Mouse (Mus musculus) hindbrain, embryonic 11.5 days (tissue): Measurements from ENCODE around the gene Tab2. TPM values are rescaled to one million over a fixed set of nuclear protein-coding genes. Genes with fewer than 3 reads are reported as not detected.

Experiments
- ATAC-seq: fragments of 200-750 bp; cut with Nextera tagmentation; 2 replicates; pipeline ENCODE4 v1.8.0; 2017; ENCODE audit warnings: mild to moderate bottlenecking, moderate TSS enrichment, moderate library complexity; ENCODE audit not compliant: low FRiP score
- DNase-seq: peaks from one replicate; pipeline ENCODE4 v3.0.0-alpha.2; 2015; ENCODE audit warnings: low spot score
- H3K27ac ChIP-seq: fragments of 300-500 bp; sonication (generic); 2 replicates; pipeline ENCODE4 v1.5.1; 2014; ENCODE audit warnings: mild to moderate bottlenecking, low read depth, low read length
- H3K27me3 ChIP-seq: fragments of 300-500 bp; sonication (generic); 2 replicates; pipeline ENCODE4 v1.6.1; 2014; ENCODE audit warnings: mild to moderate bottlenecking, low read length, moderate library complexity, mixed read lengths; ENCODE audit not compliant: control insufficient read depth, insufficient read depth
- H3K36me3 ChIP-seq: fragments of 300-500 bp; sonication (generic); 2 replicates; pipeline ENCODE4 v1.6.1; 2014; ENCODE audit warnings: mild to moderate bottlenecking, low read length, moderate library complexity, mixed read lengths; ENCODE audit not compliant: control insufficient read depth, insufficient read depth
- H3K4me1 ChIP-seq: fragments of 300-500 bp; sonication (generic); replicated peaks from 2 replicates; pipeline ENCODE4 v1.6.1; 2014; ENCODE audit warnings: low read length, mixed read lengths; ENCODE audit not compliant: control insufficient read depth, insufficient read depth
- H3K4me2 ChIP-seq: fragments of 300-500 bp; sonication (generic); replicated peaks from 2 replicates; pipeline ENCODE4 v1.6.1; 2014; ENCODE audit warnings: mild to moderate bottlenecking, low read depth, low read length
- H3K4me3 ChIP-seq: fragments of 300-500 bp; sonication (generic); 2 replicates; pipeline ENCODE4 v1.5.1; 2014; ENCODE audit warnings: low read depth, low read length
- H3K9ac ChIP-seq: fragments of 300-500 bp; sonication (generic); 2 replicates; pipeline ENCODE4 v1.6.1; 2014; ENCODE audit warnings: low read depth, low read length
- H3K9me3 ChIP-seq: fragments of 300-500 bp; sonication (generic); 2 replicates; pipeline ENCODE4 v1.6.1; 2016; ENCODE audit warnings: low read length; ENCODE audit not compliant: control insufficient read depth
- WGBS: fragments of 180-500 bp; shearing (Covaris S2); extraction: QIAGEN DNeasy Blood & Tissue Kit; methylation state at CpG from one replicate; pipeline ENCODE4 v1.1.7; 2014; 5-methylcytosine and 5-hydroxymethylcytosine counted together
- polyA plus RNA-seq: library from polyadenylated mRNA; unstranded; fragments of >200 nt; fragmentation: Nextera tagmentation; extraction: Ambion mirVana; gene quantifications from 2 replicates; pipeline ENCODE4 v1.2.1, GENCODE M21; 2014

The Tab2 gene
- polyA plus RNA-seq, 1 experiment from 2014 or later: 29.6 TPM

GRCm38 (mm10) chr10:7955634-7956121, 352 bp downstream of the Tab2 start:
- H3K9me3 ChIP-seq: no peaks in the 10 kb centered on the region
- DNase-seq (peak; percentile 74), ATAC-seq (peak; percentile 75)
- H3K27me3 ChIP-seq: no peaks in the 10 kb centered on the region
- H3K36me3 ChIP-seq: no peaks in the 10 kb centered on the region
- H3K27ac ChIP-seq: peak overlapping the region; percentile 99
- WGBS: no CpG with 5 or more reads among the region's 76 CpGs
- peak overlapping the region; percentile 99 for H3K4me3 ChIP-seq
- H3K9ac ChIP-seq: peak overlapping the region; percentile 98
- no peaks in the 10 kb centered on the region for H3K4me1 ChIP-seq
- peak overlapping the region; percentile 76 for H3K4me2 ChIP-seq

DNA sequence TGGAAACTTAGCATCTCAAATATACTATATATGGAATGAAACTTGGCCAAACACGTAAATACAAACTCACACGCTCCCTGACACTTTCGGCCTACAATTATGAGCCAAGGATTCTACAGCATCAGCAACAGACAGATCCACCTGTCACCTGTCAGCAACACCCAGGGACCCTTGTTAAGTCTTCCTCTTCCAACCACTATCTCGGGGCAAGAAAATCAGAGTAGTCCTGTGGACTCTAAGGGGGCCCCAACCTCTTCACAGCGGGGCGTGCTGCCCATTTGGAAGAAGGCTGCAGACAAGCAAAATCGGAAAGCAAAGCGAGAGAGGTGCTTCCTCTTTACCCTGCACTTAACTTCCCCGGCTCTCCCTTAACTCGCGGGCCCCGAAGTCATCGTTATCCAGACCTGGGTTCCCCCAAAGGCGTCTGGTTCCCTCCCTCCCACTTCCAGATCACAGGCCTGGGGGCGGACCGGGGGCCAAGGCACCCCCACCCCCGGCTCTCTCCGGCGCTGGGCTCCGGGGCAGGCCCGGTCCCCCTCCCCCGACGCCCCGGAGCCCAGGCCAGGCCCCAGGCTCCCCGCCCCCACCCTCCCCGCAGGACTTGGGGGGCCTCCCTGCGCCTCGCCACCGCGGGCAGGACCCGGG, 919 bp downstream of the Tab2 start:
- Histone ChIP-seq H3K27me3 (no peaks in the 10 kb centered on the region), H3K4me3 (peak overlapping the region; percentile 99), H3K36me3 (no peaks in the 10 kb centered on the region), H3K4me2 (peak overlapping the region; percentile 76), H3K27ac (peak overlapping the region; percentile 99), H3K4me1 (no peaks in the 10 kb centered on the region), H3K9ac (peak overlapping the region; percentile 98), H3K9me3 (no peaks in the 10 kb centered on the region)
- DNase-seq (peak; percentile 56), ATAC-seq (no peak)
- WGBS: 1% methylated on average over 20 of the region's 31 CpGs

- peak; percentile 41 for DNase-seq
- Histone ChIP-seq H3K27ac (no peak overlapping the region), H3K4me1 (no peaks in the 10 kb centered on the region), H3K36me3 (no peaks in the 10 kb centered on the region), H3K4me2 (peak overlapping the region; percentile 76), H3K4me3 (peak overlapping the region; percentile 99), H3K9ac (peak overlapping the region; percentile 98), H3K9me3 (no peaks in the 10 kb centered on the region), H3K27me3 (no peaks in the 10 kb centered on the region)
- no peak for ATAC-seq
- 3% methylated on average over 5 of the region's 5 CpGs for WGBS
These were observed 1.4 kb downstream of the Tab2 start for GRCm38 (mm10) chr10:7954627-7954988.

GRCm38 (mm10) chr10:7943006-7943405, 13.0 kb downstream of the Tab2 start:
- H3K27ac ChIP-seq: no peak overlapping the region
- H3K9me3 ChIP-seq: no peaks in the 10 kb centered on the region
- no peak overlapping the region for H3K4me3 ChIP-seq
- no peak for DNase-seq
- no peak for ATAC-seq
- 51% methylated on average over 3 of the region's 3 CpGs for WGBS
- H3K9ac ChIP-seq: no peak overlapping the region
- H3K36me3 ChIP-seq: no peaks in the 10 kb centered on the region
- H3K27me3 ChIP-seq: no peaks in the 10 kb centered on the region
- H3K4me1 ChIP-seq: no peaks in the 10 kb centered on the region
- H3K4me2 ChIP-seq: no peak overlapping the region

DNA sequence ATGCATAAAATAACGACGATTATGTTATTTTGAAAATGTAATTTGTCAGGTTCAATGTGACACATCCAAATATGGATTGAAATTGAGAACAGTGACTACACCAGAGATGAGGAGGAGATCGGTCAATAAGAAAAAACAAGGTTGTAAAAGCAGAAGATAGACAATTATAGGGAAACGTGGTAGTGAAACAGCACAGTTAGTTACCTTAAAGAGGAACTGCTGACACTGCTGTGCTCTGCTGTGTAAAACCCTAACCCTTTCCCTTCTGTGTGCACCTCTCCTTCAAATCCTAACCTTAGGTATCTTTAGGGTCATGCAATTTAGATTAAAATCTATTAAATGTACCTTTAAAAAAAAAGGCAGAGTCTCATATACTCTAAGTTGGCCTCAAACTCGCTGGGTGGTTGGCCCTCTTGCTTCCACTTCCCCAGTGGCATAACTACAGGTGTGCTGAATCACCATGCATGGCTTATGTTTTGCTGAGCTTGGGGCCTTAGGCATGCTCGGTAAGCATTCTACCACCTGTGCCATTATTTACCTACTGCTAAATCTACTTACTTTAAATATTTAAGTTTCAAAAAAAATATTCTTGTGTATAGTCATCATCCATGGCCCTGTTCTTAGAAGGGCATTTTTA, 19.4 kb downstream of the Tab2 start:
- WGBS: 92% methylated on average over 6 of the region's 6 CpGs
- H3K4me3 ChIP-seq: no peak overlapping the region
- ATAC-seq (no peak), DNase-seq (no peak)
- no peaks in the 10 kb centered on the region for H3K27me3 ChIP-seq
- H3K36me3 ChIP-seq: no peaks in the 10 kb centered on the region
- no peaks in the 10 kb centered on the region for H3K4me1 ChIP-seq
- no peaks in the 10 kb centered on the region for H3K9me3 ChIP-seq
- H3K9ac ChIP-seq: no peak overlapping the region
- no peak overlapping the region for H3K4me2 ChIP-seq
- H3K27ac ChIP-seq: no peak overlapping the region

- 90% methylated on average over 2 of the region's 2 CpGs for WGBS
These were observed 23.1 kb downstream of the Tab2 start for GRCm38 (mm10) chr10:7932958-7933357.

DNA sequence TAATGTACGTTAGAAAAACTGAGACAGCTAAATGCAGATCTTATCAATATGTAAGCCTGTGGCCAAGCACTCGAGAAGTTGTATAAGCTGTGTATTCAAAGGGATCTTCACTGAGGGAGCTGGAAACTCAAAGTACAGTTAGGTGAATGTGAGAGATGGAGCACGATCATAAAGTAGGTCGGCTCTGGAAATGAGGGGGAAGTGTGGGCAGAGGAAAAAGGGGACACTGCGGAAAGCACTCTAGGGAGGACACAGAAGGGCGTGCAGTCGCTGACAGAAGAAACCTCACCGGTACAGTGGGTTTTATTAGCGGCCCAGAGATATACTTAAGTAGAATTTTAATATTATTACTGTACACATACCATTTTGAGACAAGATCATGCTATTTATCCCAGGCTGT, 27.0 kb downstream of the Tab2 start:
- H3K9me3 ChIP-seq: no peaks in the 10 kb centered on the region
- no peak overlapping the region for H3K4me2 ChIP-seq
- H3K4me3 ChIP-seq: no peak overlapping the region
- no peak for ATAC-seq
- no peaks in the 10 kb centered on the region for H3K27me3 ChIP-seq
- no peak overlapping the region for H3K27ac ChIP-seq
- H3K36me3 ChIP-seq: no peaks in the 10 kb centered on the region
- H3K9ac ChIP-seq: no peak overlapping the region
- 90% methylated on average over 9 of the region's 9 CpGs for WGBS
- no peak for DNase-seq
- H3K4me1 ChIP-seq: no peaks in the 10 kb centered on the region

More at GRCm38 (mm10) chr10:7932958-7933357, 23.1 kb downstream of the Tab2 start:
- no peak overlapping the region for H3K4me3 ChIP-seq
- H3K4me2 ChIP-seq: no peak overlapping the region
- H3K4me1 ChIP-seq: no peaks in the 10 kb centered on the region
- no peak for ATAC-seq
- no peak overlapping the region for H3K27ac ChIP-seq
- H3K9ac ChIP-seq: no peak overlapping the region
- no peaks in the 10 kb centered on the region for H3K27me3 ChIP-seq
- no peaks in the 10 kb centered on the region for H3K9me3 ChIP-seq
- DNase-seq: no peak
- no peaks in the 10 kb centered on the region for H3K36me3 ChIP-seq

- H3K4me2 ChIP-seq: no peak overlapping the region
- H3K9me3 ChIP-seq: no peaks in the 10 kb centered on the region
- no peaks in the 10 kb centered on the region for H3K27me3 ChIP-seq
- H3K4me1 ChIP-seq: no peaks in the 10 kb centered on the region
- 78% methylated on average over 11 of the region's 11 CpGs for WGBS
- no peak for DNase-seq
- no peak overlapping the region for H3K4me3 ChIP-seq
- no peak for ATAC-seq
- no peak overlapping the region for H3K27ac ChIP-seq
- no peaks in the 10 kb centered on the region for H3K36me3 ChIP-seq
- H3K9ac ChIP-seq: no peak overlapping the region
These were observed 30.5 kb downstream of the Tab2 start for GRCm38 (mm10) chr10:7925481-7925880.

- Histone ChIP-seq H3K4me3 (no peak overlapping the region), H3K4me2 (no peak overlapping the region), H3K27me3 (no peaks in the 10 kb centered on the region), H3K9me3 (no peaks in the 10 kb centered on the region), H3K27ac (no peak overlapping the region), H3K4me1 (no peaks in the 10 kb centered on the region), H3K36me3 (peaks cover 12% of the 10 kb centered on the region), H3K9ac (no peak overlapping the region)
- no peak for ATAC-seq
- WGBS: 100% methylated on average over 1 of the region's 1 CpGs
- DNase-seq: no peak
These were observed 32.6 kb downstream of the Tab2 start for GRCm38 (mm10) chr10:7923433-7923832.
